Mouse (Mus musculus) cerebral cortex, adult 2 months (tissue): ENCODE measurements around the gene Mllt10.

ENCODE experiments used
- WGBS: fragments of 180-500 bp; shearing (Covaris S2); methylation state at CpG from one replicate; pipeline ENCODE4 v1.1.7; 2018; 5-methylcytosine and 5-hydroxymethylcytosine counted together

The Mllt10 gene

DNA sequence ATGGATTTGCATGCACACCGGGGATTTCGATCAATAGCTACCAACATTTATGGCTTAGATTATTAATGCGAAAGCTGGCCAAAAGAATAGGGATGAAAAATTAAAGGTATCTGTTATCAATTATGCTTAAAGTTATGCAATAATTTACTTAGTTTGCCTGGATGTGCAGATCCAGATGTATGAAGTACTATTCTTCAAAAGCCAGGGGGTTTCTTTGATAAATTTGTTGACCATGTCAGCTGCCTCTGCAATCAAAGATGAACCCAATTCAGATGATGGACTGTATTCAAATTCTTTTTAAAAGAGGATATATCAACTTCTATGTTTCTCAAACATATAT, 3.2 kb upstream of the Mllt10 start:
- WGBS: 96% methylated on average over 3 of the region's 3 CpGs

DNA sequence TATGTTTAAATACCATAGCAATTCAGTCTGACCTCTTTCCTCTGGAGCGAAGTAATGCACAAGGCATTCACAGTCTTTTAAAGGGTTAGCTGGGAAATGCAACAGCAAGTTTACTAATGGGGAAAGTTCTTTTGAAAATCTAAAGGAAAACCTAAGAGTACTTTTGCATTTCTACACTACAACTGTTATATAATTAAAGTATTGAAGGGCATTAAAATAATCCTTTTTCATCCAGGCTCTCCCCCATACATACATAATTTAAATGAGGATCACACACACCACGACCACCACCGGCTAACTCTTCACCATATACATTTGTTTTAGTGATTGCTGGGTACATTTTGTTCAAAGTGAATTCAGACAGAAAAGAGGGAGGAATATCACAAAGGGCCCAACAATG, 2.5 kb upstream of the Mllt10 start:
- 92% methylated on average over 3 of the region's 3 CpGs for WGBS

DNA sequence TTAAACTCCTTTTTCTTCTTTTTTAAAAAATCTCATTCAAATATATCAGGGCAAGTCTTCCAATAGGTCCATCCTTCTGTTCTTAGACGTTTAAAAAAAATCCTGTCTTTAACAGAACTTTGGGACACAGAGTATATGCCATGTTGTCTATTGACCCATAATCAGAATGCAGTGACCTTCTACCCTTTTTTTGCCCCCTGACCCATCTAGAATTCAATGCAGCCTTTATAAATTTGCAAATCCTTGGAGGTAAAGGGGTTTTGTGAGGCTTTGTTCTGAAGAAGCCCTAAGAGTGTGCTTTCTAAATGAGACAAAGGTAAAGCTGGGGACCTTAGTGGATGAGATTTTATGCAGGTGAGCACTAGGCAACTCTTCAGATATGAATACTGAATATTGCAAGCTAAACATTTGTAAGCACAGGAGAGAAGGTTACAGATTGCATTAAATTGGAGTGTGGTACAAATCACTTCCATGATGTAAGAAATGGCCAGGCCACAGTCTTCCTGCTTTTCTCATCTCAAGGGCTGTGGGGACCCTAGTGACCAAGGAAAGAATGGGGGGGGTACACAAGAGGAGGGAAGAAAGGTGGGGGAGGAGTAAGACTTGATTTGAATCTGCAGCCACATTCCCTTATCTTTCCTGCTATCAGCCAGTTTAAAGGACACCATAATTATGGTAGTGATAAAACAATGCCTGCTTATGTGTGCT, 1.6 kb upstream of the Mllt10 start:
- WGBS: 89% methylated on average over 1 of the region's 1 CpGs

DNA sequence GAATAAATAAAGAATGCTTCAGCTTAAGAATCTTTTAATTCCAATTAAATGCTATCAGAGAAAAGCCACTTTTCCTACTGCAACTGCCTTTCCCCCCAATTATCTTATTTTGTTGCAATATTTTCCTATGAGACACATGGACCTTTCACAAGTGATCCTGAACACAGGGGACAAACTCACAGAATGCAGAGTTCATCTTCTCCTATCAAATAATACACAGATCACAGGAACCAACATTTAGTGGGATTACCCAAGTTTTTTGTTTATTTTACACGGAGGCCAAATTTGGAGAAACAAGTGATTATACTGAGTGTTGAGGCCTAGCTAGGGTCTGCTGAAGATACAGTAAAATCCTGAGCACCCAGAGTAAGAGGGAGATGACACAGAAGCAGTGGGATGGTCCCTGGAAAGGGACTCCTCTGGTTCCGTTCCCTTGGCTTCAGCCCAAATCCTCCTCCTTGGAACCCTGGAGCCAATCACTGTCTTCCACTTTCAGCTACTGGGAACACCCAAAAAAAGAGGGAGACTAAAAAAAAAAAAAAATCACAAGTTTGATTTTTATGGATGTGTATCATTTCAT, 996 bp upstream of the Mllt10 start:
- WGBS: 75% methylated on average over 2 of the region's 2 CpGs

DNA sequence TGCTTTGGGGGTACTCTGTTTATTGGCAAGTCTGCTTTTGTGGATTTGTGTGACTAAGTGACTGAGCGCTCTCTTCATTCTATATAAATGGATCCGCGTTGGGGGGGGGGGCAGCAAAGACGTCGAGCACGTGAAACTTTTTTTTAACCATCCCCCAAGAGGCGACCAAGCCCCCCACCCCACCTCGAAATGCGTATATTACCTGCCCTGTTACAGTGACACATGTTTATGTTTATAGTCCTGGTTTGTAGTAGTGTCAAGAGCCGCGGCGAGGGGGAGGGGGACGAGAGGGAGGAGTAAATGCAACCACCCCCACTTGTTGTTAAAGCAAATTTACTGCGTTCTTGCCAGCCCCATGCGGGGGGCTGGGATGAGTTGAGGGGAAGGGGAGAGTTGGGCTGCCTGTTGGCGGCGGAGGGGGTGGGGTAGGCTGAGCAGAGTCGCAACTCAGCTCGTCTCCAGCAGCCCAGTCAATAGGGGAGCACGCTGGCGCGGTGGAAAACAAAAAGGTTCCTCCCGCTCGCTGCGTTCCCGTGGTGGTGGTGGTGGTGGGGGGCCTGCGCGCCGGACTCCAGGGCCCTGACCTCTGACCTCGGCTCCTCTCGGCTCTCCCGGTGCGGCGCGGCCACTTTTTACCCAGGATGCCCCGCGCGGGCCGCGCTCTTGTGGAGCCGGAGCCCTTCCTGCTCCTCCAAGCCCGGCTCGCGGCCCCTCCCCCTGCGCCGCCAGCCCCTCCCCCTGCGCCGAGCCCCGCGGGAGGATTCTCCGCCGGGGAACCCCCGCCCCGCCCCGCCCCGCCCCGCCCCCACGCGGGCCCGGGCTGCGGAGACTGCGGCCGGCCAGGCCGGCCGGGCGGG, 1.1 kb downstream of the Mllt10 start:
- WGBS: under 1% methylated on average over 56 of the region's 66 CpGs

DNA sequence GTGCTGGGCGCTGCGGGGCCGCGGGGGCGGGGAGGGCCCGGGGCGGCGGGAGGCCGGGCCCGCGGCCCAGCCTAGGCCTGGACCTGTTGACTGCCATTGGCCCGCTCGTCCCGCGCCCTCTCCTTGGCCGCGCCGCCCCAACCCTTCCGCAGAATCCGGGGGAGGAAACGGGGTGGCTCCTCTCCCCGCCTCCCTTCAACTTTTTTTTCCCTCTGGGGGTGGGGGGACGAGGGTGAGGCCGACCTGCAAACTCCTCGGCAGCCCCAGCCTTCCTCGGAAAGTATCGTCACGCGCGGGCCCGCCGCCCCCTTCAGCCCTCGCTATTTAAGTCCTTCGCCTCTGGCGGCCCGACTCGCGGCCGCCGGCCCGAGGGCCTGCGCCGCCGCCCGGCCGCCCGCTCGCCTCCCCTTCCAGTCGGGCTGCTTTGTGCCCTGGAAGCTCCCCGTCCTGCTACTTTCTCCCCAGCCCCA, 1.8 kb downstream of the Mllt10 start:
- 2% methylated on average over 44 of the region's 50 CpGs for WGBS

DNA sequence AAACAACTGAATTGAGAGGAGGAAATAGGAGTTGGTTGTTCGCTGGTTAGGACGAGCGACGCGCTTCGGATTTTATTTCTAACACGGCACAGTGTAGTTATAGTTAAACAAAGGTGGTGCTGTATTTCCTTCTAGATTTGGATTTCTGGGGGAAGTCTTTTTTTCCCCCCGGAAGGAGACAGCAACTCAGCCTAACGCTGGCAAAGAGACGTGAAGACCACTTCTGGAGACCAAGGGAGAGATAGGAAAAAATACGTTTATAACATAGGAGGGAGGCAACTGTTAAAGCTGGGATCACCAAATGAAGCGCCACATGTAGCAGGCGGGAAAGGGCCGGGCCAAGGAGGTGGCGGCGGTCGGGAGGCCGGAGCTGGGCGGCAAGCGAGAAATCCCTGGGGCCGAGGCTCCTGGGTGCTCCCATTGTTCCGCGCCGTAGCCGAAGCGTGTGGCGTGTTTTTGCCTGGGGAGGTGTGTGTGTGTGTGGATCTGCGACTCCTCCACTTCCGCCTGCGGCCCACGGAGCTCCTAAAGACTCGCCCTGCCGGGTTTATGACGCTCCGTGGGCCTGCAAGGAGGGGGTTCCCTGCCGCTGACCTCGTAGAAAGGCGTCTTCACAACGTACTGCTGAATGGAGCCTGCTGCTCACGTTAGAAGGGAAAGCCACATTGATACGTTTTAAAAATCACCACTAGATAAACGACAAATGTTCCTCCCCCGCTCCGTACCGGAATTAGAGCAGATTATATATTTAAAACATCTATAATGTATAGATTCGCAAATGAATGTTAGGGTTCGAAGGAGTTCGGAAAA, 2.5 kb downstream of the Mllt10 start:
- WGBS: under 1% methylated on average over 48 of the region's 48 CpGs

DNA sequence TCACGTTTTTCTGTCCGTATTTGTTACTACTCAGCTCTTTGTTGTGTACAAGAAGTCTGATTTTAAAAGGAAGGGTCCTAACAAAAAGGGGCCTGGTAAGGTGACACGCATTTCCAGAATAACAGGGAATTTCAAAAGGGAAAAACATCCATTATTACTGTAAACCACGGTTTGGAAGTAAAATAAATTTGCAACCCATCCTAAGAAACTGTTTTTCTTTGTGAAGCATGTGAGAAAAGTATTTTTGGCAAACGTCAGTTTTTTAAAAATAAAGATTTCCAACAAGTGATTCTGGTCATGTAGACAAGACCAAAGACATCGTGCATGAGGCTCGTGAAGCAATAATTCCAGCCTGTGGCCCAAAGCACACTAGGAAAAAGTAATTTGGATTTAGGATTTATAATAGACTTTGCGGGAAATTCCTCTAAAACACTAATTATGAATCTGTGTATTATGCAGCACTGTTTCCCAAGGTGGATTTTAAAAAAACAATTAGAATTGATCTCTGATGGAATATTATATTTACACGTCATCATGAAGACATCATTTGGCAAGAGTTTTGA, 3.2 kb downstream of the Mllt10 start:
- 38% methylated on average over 9 of the region's 9 CpGs for WGBS

DNA sequence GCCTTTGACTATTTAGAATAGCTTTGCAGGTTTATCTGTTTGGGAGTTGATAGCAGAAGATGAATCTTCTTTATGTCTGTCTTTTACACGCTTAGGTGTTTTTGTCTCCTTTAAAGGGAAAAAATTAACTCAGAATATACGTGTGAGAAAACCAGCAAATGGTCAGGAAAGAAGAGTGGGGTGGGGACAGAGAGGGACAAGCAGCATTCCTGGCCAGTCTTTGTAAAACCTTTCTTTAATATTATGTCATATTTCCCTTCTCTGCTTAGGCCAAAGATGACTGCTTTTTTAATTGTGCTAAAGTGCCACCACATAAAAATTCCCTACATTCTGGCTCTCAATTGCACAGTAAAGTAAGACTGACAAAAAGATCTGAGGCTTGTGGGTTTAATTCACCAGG, 4.0 kb downstream of the Mllt10 start:
- 86% methylated on average over 2 of the region's 2 CpGs for WGBS

DNA sequence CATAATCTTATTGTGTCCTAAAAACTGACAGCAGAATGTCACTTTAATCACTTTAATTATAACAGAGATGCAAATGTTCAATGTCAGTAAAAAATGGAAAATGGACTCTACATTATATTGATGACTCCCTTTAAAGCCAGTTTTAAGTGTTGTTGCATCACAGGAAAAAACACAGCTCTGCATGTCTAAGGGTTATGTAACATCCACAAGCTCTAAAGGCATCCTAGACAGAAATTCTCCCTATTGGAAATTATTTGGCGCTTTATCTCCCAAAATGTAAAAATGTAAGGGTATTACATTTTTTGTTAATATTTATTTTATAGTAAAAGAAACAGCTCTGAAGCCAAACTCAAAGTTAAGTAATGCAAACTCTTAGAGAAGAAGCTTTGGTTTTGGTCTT, 4.9 kb downstream of the Mllt10 start:
- 98% methylated on average over 1 of the region's 1 CpGs for WGBS

DNA sequence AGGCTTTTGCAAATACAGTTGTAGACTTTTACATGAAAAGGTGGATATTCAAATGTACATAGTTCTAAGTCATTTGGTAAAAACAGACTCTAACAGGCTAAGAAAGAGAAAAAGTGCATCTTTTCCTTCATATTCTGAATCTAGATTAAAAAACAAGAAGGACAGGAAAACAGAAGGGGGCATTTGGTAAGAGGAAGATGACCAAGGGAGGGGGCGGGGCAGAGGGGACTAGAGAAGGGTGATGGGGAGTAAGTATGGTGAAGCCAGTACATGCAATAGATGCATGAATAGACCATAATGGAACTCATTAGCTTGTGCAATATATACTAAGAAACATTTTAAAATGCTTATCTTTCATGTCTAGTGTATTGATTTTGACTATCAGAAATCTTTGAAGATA, 5.4 kb downstream of the Mllt10 start:
- 100% methylated on average over 1 of the region's 1 CpGs for WGBS

DNA sequence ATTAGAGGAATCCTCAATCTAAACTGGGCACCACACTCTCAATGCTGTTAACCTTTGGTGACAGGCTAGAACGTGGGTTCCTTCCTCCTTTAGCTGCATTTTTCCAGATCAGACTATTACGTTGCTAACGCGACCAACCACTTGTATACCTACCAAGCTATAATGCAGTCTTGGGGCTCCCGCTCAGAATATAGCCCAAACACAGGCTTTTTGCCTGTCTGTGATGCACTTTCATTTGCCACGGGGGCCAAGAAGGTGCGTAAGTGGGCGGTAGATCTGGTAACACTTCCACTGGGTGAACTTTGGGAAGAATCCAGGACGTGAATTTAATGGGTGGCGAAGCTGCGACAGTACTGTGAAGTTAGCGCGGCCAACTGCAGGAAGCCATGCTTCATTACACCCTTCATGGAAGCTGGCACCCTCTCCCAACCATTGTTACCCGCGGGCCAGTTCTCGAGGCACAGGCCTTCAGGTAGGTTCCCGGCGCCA, 8.8 kb downstream of the Mllt10 start:
- WGBS: under 1% methylated on average over 18 of the region's 18 CpGs

DNA sequence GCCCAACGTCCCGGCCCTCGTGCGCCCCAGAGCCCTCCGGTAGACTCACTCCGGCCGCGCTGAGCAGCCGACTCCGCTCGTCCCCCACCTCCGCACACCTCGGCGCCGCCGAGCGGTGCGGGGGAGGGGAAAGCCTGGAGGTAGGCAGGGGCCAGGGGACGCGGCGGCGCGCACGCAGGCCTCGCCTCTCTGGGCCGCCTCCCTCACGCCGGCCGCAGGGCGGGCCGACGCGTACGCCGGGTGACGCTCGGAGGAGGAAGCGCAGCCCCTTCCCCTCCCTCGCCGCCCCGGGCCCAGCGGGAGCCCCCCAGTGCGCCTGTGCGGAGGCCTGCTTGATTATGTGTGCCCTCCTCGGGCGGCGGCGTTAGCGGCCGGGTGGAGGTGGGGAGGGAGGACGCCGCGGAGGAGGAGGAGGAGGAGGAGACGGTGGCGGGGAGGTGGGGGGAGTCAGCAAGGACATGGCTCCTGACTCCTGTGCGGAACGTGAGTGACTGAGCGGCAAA, 9.4 kb downstream of the Mllt10 start:
- under 1% methylated on average over 47 of the region's 58 CpGs for WGBS

DNA sequence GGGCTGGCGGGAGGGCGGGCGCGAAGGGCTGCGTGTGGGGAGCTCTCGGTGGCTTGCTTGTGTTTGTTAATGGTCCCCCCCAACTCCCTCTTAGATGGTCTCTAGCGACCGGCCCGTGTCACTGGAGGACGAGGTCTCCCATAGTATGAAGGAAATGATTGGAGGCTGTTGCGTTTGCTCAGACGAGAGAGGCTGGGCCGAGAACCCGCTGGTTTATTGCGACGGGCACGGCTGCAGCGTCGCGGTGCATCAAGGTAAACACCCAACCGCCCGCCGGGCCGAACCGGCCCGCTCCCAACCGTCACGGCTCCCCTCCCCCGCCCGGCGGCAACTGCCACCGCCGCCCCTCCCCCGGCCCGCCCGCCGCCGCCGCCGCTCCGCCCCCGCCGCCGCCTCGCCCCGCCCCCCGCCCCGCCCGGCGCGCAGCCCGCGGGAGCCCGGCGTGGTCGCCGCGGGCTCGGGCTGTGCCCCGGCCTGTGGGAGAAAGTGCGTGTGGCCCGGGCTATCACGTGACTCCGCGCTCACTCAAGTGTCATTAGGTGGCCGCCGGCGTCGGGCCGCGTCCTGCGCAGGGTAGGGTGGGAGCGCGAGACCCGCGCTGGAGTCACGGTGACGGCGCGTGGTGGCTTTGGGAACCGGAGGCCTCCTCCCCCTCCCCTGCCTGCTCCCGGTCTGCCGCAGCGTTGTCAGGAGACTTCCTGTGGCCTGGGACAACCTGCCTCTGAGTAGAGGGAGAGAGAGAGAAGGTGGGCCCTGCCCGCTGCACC, 10.1 kb downstream of the Mllt10 start:
- under 1% methylated on average over 59 of the region's 85 CpGs for WGBS

DNA sequence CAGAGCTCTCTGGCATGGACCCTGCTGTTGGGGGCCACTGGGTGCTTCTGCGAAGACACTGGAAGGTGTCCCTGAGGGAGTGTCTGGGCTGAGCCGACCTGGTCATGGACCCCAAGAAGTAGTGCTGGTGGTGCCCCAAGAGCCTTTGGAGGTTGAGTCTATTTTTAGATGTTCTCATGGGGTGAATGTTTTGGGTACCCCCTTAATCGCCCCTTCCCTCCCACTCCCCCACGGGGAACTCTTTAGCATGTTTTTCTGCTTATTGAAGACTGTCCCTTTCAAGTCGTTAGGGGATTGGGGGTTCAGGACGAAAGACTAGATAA, 10.6 kb downstream of the Mllt10 start:
- 5% methylated on average over 6 of the region's 6 CpGs for WGBS

DNA sequence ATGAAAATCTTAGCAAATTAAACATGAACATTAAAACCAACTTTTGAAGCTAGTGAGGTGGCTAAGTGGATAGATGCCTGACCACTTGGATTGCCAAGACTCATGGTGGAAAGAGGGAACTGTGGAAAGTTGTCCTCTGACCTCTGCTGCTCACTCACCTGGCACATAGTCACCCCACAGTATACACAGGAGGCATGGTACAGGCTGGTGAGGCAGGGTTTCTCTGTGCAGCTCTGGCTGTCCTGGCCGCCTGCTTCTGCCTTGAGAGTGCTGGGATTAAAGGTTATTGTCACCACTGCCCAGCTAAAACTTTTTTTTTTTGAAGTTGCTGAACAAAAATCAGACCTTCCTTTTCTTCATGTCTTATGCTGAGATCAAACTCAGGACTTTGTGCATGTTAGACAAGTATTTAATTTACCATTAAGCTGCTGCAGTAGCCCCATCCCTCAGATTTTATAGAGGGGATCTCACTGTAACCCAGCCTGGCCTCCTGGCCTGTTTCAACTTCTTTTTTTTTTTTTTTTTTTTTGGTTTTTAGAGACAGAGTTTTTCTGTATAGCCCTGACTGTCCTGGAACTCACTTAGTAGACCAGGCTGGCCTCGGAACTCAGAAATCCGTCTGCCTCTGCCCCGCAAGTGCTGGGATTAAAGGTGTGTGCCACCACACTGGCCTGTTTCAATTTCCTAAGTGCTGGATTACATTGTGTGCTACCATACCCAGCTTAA, 13.2 kb downstream of the Mllt10 start:
- 92% methylated on average over 4 of the region's 4 CpGs for WGBS

DNA sequence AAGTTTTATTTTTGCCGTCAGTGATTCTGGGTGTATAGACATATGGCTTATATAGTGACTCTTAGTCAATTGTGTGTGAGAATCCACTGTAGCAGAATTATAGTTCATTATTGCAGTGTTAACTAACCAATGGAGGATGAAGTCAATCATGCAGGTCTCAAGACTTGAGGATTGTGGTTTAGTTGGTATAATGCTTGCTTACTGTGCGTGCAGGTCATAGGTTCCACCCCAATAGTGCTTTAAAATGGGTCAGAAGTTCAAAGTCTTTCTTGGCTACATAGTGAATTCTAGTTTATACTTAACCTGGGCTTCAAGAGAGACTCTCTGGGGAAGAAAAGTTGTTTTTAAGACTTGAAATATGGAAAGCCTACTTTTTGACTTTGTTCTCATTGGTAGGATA, 16.9 kb downstream of the Mllt10 start:
- 79% methylated on average over 2 of the region's 2 CpGs for WGBS

DNA sequence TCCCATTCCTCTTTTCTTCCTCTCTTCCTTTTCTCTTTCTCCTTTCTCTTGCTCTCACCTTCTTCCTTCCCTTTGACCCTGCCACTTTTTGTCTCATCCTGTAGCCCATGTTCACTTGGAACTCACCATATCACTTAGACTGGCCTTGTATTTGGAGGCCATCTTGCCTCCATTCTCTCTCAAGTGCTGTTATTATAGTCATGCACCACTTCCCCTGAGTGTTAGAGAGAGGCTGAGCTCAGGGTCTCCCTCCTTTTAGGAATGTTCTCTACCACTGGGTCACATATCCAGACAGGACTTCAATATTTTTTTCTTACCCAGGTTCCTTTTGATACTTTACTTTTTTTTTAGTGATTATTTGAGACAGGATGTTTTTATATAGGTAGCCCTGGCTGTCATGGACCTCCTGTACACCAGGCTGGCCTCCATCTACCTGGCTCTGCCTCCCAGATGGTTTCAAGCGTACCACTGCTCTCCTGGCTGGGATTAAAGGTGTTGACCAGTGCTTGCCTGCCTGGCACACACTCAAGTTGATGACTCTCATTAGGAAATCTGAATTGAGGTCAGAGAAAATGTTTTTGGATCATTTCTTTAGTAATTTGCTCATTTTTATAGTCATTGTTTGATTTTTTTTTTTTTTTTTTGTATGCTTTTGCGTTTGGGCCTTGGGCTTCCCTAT, 25.3 kb downstream of the Mllt10 start:
- 69% methylated on average over 2 of the region's 2 CpGs for WGBS

DNA sequence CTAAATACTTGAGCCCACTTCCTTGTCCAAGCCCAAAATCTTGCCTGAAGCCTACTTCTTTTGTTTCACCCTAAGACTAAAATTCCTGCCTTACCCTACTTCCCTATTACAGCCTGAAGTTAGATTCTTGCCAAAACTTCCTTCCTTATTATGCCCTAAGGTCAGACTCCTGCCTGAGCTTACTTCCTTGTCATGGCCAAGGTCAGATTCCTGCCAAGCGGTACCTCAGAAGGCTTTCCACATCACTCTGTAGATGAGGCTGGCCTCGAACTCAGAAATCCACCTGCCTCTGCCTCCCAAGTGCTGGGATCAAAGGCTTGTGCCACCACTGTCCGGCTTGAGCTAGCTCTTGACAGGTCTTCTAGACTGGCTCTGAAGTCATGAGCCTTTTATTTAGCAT, 32.7 kb downstream of the Mllt10 start:
- 91% methylated on average over 3 of the region's 3 CpGs for WGBS
